Mouse (Mus musculus) midbrain, embryonic 15.5 days (tissue): ENCODE measurements around the gene Fpr3. TPM values are rescaled to one million over a fixed set of nuclear protein-coding genes. Genes with fewer than 3 reads are reported as not detected.
"Not testable (repeated sequence)": the region's sequence is repeated elsewhere in the genome, so short reads cannot be mapped to it uniquely, and the experiment has no call there.

Experiments
- ATAC-seq: fragments of 200-750 bp; cut with Nextera tagmentation; replicated peaks from 2 replicates; pipeline ENCODE4 v1.8.0; 2017; ENCODE audit warnings: moderate TSS enrichment
- H3K27ac ChIP-seq: fragments of 300-500 bp; sonication (generic); 2 replicates; pipeline ENCODE4 v1.5.1; 2015; ENCODE audit warnings: mild to moderate bottlenecking, inconsistent platforms
- H3K27me3 ChIP-seq: fragments of 300-500 bp; sonication (generic); replicated peaks from 2 replicates; pipeline ENCODE4 v1.6.1; 2015; ENCODE audit warnings: inconsistent platforms
- H3K36me3 ChIP-seq: fragments of 300-500 bp; sonication (generic); replicated peaks from 2 replicates; pipeline ENCODE4 v1.6.1; 2015; ENCODE audit warnings: inconsistent platforms
- H3K4me1 ChIP-seq: fragments of 300-500 bp; sonication (generic); 2 replicates; pipeline ENCODE4 v1.6.1; 2015; ENCODE audit warnings: inconsistent platforms
- H3K4me2 ChIP-seq: fragments of 300-500 bp; sonication (generic); 2 replicates; pipeline ENCODE4 v1.6.1; 2015; ENCODE audit warnings: inconsistent platforms, mild to moderate bottlenecking, moderate library complexity
- H3K4me3 ChIP-seq: fragments of 300-500 bp; sonication (generic); 2 replicates; pipeline ENCODE4 v1.5.1; 2015; ENCODE audit warnings: mild to moderate bottlenecking, inconsistent platforms
- H3K9ac ChIP-seq: fragments of 300-500 bp; sonication (generic); 2 replicates; pipeline ENCODE4 v1.6.1; 2015; ENCODE audit warnings: mild to moderate bottlenecking, inconsistent platforms
- H3K9me3 ChIP-seq: fragments of 300-500 bp; sonication (generic); 2 replicates; pipeline ENCODE4 v1.6.1; 2016; ENCODE audit warnings: inconsistent platforms
- WGBS: fragments of 180-500 bp; shearing (Covaris S2); methylation state at CpG from one replicate; pipeline ENCODE4 v1.1.7; 2015; ENCODE audit warnings: mixed read lengths; 5-methylcytosine and 5-hydroxymethylcytosine counted together
- polyA plus RNA-seq: library from polyadenylated mRNA; unstranded; fragments of >200 nt; fragmentation: Nextera tagmentation; extraction: Ambion mirVana; gene quantifications from 2 replicates; pipeline ENCODE4 v1.2.1, GENCODE M21; 2015

Gene Fpr3
- polyA plus RNA-seq, 1 experiment from 2014 or later: not detected

DNA sequence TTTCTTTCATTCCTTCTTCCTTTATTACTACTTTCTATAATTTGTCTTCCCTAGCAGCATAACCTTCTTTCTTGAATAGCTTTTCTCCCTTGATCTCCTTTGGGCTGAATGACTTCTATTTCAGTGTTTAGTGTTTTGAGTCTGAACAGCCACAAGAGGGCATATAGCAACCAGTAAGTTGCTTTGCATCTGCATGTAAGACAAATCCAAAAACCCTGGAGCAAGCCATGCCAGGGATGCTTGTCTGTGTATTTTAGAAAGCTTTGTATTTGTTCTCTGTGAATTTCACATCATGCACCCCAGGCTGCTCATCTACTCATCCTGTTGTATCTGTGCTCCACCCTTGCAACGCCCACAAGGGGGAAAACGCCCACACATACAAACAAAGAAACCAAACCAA, 11.6 kb downstream of the Fpr3 start:
- Histone ChIP-seq H3K4me2 (no peak overlapping the region), H3K9ac (no peak overlapping the region), H3K27ac (no peak overlapping the region), H3K27me3 (no peaks in the 10 kb centered on the region), H3K4me1 (no peaks in the 10 kb centered on the region), H3K4me3 (no peak overlapping the region), H3K9me3 (no peaks in the 10 kb centered on the region), H3K36me3 (no peaks in the 10 kb centered on the region)
- peak; percentile 70 for ATAC-seq
- WGBS: 84% methylated on average over 2 of the region's 2 CpGs

- no peak overlapping the region for H3K9ac ChIP-seq
- no peak overlapping the region for H3K27ac ChIP-seq
- no peaks in the 10 kb centered on the region for H3K9me3 ChIP-seq
- no peaks in the 10 kb centered on the region for H3K4me1 ChIP-seq
- no peak overlapping the region for H3K4me3 ChIP-seq
- H3K36me3 ChIP-seq: no peaks in the 10 kb centered on the region
- 89% methylated on average over 1 of the region's 1 CpGs for WGBS
- no peaks in the 10 kb centered on the region for H3K27me3 ChIP-seq
- no peak overlapping the region for H3K4me2 ChIP-seq
- no peak for ATAC-seq
Measured at GRCm38 (mm10) chr17:17900768-17901167, 13.1 kb downstream of the Fpr3 start.

GRCm38 (mm10) chr17:17909636-17910421, 22.2 kb downstream of the Fpr3 start:
- H3K36me3 ChIP-seq: no peaks in the 10 kb centered on the region
- peak overlapping the region; percentile 69 for H3K9ac ChIP-seq
- H3K9me3 ChIP-seq: no peaks in the 10 kb centered on the region
- peak overlapping the region; percentile 78 for H3K27ac ChIP-seq
- peak overlapping the region; percentile 54 for H3K4me3 ChIP-seq
- H3K4me2 ChIP-seq: peak overlapping the region; percentile 68
- no peaks in the 10 kb centered on the region for H3K4me1 ChIP-seq
- no peaks in the 10 kb centered on the region for H3K27me3 ChIP-seq
- WGBS: 17% methylated on average over 51 of the region's 51 CpGs
- ATAC-seq: peak; percentile 100

DNA sequence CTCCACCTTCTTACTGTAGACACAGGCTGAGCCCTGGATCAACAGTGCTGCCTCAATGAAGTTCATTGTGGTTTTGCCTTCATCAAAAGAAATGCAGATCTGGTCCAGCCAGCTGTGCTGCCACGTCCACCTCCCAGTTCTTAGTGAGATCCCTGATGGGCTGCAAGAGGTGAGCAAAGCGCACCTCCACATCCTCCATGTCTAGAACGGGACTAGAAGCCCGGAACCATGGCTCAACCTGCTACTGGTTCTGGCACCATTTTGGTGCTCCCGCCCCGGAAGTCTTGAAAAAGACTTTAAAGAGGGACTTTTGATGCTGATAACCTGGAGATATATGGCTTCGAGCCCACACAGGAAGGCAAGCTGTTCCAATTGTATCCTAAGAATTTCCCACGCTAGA, 25.0 kb downstream of the Fpr3 start:
- not testable (repeated sequence) for H3K4me2 ChIP-seq, H3K4me3 ChIP-seq, H3K27ac ChIP-seq, H3K27me3 ChIP-seq, ATAC-seq, H3K4me1 ChIP-seq, H3K9ac ChIP-seq, H3K9me3 ChIP-seq, H3K36me3 ChIP-seq
- WGBS: 91% methylated on average over 8 of the region's 8 CpGs

- Histone ChIP-seq H3K9ac (no peak overlapping the region), H3K4me2 (no peak overlapping the region), H3K4me3 (no peak overlapping the region), H3K36me3 (no peaks in the 10 kb centered on the region), H3K27me3 (no peaks in the 10 kb centered on the region), H3K9me3 (no peaks in the 10 kb centered on the region), H3K4me1 (no peaks in the 10 kb centered on the region), H3K27ac (no peak overlapping the region)
- 90% methylated on average over 1 of the region's 1 CpGs for WGBS
- no peak for ATAC-seq
Measured at GRCm38 (mm10) chr17:17917376-17917775, 29.7 kb downstream of the Fpr3 start.

DNA sequence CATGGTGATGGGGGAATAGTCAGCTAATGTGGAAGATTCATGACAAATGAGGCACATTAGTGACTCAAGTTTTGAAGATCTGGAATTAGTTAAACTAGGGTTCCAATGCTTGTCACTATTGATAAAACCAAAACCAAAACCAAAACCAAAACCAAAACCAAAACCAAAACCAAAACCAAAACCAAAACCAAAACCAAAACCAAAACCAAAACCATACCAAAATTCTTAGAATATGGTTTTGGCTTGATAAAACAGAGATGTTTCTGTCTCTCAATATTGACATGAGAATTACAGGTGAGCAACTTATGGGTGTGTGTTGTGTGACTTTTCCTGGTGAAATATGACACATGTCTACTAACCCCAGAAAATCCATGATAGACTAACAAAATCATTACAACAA, 30.1 kb downstream of the Fpr3 start:
- no peaks in the 10 kb centered on the region for H3K9me3 ChIP-seq
- no peaks in the 10 kb centered on the region for H3K36me3 ChIP-seq
- ATAC-seq: no peak
- no peaks in the 10 kb centered on the region for H3K27me3 ChIP-seq
- H3K4me1 ChIP-seq: no peaks in the 10 kb centered on the region
- H3K9ac ChIP-seq: no peak overlapping the region
- H3K27ac ChIP-seq: no peak overlapping the region
- no peak overlapping the region for H3K4me2 ChIP-seq
- H3K4me3 ChIP-seq: no peak overlapping the region

DNA sequence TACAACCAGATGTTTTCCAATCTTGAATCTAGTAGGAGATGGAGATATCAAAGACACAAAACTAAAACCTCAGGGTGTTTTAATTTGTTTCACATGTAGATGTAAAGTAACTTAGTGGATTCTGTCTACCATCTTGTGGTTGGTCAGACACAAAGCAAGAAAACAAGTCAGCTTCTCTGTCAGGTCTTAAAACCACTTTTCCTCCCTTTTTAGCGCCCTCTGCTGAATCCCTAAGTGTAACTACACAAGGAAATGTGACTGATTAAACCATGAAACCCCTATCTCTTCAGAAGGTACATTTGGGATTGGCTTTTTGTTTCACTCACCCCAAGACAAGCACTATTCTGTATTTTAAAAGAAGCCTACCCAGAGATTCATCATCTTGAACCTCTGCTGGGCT, 85.8 kb downstream of the Fpr3 start:
- Histone ChIP-seq H3K9me3 (0 out of 2 replicates have a peak, but pooled peaks cover 5% of the 10 kb centered on the region), H3K4me3 (no peak overlapping the region), H3K27ac (no peak overlapping the region), H3K4me2 (no peak overlapping the region), H3K9ac (no peak overlapping the region), H3K4me1 (no peaks in the 10 kb centered on the region), H3K27me3 (no peaks in the 10 kb centered on the region), H3K36me3 (no peaks in the 10 kb centered on the region)
- no peak for ATAC-seq
- 7% methylated on average over 1 of the region's 1 CpGs for WGBS

- not testable (repeated sequence) for ATAC-seq, H3K27ac ChIP-seq, H3K4me1 ChIP-seq, H3K9ac ChIP-seq, H3K36me3 ChIP-seq, H3K9me3 ChIP-seq, H3K27me3 ChIP-seq, H3K4me3 ChIP-seq, H3K4me2 ChIP-seq
- WGBS: 71% methylated on average over 2 of the region's 2 CpGs
Measured at GRCm38 (mm10) chr17:17981232-17981631, 93.6 kb downstream of the Fpr3 start.

GRCm38 (mm10) chr17:18004752-18005151, 117.1 kb downstream of the Fpr3 start:
- H3K9me3 ChIP-seq: no peaks in the 10 kb centered on the region
- WGBS: 87% methylated on average over 1 of the region's 1 CpGs
- no peak overlapping the region for H3K4me2 ChIP-seq
- H3K27me3 ChIP-seq: no peaks in the 10 kb centered on the region
- no peaks in the 10 kb centered on the region for H3K4me1 ChIP-seq
- H3K36me3 ChIP-seq: no peaks in the 10 kb centered on the region
- H3K9ac ChIP-seq: no peak overlapping the region
- ATAC-seq: no peak
- H3K27ac ChIP-seq: no peak overlapping the region
- H3K4me3 ChIP-seq: no peak overlapping the region

Other genes with a start within 250 kb of the Fpr3 start
- gene Vmn2r90, start 184.1 kb upstream of the Fpr3 start, polyA plus RNA-seq: not detected in 2 replicates
- gene Spaca6, start 60.7 kb upstream of the Fpr3 start, polyA plus RNA-seq: 30.3 and 33.3 TPM in 2 replicates
- 1.2 and 1.6 TPM in 2 replicates for gene Has1, start 32.6 kb upstream of the Fpr3 start, polyA plus RNA-seq
- 0.22 and 0.25 TPM in 2 replicates for gene Fpr1, start 3.9 kb upstream of the Fpr3 start, polyA plus RNA-seq
- gene Fpr2, start within 50 bp of the Fpr3 start, polyA plus RNA-seq: not detected in 2 replicates
- not detected in 2 replicates for gene Fpr-rs4, start 133.9 kb downstream of the Fpr3 start, polyA plus RNA-seq
- gene Vmn2r124, start 161.6 kb downstream of the Fpr3 start, polyA plus RNA-seq: not detected in 2 replicates
- gene Vmn2r91, start 197.2 kb downstream of the Fpr3 start, polyA plus RNA-seq: not detected in 2 replicates